Mouse (Mus musculus) layer of hippocampus, adult 9-11 months (tissue): ENCODE measurements around the gene Calhm6.

Source experiments
- DNase-seq: peaks from one replicate; pipeline ENCODE4 v3.0.0; 2022

Gene Calhm6

DNA sequence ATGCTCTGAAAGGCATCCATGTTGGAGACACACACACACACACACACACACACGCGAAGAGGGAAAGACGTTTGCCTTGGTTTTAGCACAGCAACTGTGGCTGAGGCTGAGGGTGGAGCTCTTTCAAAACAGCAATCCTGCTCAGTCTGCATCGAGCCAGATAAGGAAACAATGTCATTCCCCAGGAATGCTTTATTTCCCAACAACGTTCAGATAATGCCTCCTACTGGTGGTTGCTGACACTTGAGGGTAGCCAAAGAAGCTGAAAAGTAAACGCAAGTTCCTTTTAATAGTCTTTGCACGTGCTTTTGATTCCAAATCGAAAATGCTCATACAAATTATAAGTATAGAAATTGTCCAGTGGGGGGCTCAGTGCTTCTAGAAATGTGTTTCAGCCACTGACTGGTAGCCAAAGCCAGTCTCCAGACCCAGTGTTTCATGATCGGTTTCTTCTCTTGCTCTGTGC lies 31.3 kb downstream of the Calhm6 start, which contains the start of gene Calhm5:
TSS of gene Calhm5 (minus strand) at position 102 of the 466 bp plus-strand sequence.
- peak; percentile 51 for DNase-seq

DNA sequence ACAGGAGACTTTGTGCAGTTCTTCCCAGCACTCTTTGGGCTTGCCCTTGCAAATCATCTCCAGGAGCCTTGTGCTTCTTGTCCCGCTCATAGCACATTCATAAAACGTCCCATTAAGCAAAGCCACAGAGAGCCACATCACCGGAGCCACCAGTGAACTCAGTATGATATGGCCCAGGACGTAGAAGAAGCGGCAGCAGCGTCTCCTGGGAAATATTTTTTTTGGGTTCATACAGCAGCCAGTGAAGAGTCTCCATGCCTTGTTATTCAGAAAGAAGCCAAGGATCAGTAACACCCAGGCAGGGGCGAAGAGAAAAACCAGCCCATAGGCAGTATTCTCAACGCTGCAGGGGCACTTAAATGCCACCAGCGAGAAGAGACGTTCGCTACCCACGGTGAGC lies 31.8 kb downstream of the Calhm6 start:
- DNase-seq, result no peak

DNA sequence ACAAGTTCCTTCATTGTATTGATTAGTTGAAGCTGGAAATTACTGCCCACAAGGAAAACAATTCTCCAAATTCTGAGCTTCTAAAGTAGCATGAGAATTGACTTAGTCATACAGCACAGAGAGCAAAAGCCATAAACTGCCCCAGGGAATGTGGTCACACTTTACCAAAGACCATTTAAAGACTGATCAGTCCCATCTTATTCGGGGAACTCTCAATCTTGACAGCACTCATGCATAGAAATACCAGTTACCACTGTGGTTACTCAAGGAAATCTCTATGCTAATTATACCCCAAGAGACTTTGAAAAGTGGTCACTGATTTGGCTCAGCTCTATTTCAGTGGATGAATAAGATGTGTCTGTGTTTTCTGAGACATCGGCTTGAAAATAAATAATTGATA lies 32.6 kb downstream of the Calhm6 start:
- DNase-seq, result no peak

DNA sequence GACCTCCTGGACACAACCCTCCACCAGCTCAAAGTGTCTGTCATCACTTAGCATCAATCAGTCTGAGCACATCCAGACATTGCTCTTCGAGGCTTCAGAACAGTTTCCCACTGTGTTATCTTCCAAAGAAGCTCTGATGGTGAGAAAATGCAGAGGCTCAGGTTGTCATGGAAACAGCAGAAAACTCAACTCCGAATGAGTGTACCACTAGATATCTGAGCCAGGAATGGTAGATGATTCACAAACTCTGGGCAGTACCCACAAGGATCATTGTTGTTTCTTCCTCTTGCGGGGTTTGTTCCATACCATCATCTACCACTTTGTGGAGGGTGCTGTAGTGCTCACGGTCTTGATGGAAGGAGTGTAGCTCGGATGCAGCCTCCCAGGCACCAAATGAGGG lies 35.9 kb downstream of the Calhm6 start:
- DNase-seq, result peak; percentile 75

DNA sequence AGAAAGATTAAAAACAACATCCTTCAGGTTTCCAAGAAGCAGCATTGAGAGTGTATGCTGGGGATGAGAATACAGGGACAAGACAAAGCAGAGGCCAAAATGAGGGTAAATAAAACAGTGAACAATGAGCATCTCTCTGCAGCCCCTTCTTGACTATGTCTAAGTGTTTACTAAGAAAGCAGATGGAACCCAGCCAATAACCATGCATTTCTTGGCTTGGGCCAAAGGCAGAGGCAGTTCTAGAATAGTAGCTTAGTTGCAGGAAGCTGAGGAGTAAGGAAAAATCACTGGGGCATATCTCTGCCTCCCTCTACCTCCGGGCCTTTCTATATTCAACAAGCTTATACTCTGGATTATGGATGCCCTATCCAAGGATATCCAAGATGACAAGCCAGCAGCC lies 37.3 kb downstream of the Calhm6 start:
- no peak for DNase-seq

DNA sequence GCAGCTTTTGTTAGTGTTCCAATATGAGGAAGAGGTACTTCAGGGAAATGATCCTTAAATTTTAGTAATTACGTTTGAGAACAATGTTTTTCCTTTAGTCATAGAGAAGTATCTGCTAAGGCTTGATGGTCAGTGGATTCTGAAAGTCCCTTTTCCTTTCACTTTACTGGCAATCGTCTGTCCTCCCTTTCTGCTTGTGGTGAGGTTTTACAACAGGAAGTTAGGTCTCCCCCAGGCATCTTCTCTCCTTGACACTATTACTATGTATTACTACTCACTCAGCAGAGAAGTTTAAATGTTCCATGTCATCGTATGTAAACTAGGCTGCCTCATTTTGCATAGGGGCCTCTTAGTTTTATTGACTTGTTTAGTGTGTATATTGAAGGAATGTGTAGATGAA lies 38.3 kb downstream of the Calhm6 start:
- DNase-seq, result no peak

DNA sequence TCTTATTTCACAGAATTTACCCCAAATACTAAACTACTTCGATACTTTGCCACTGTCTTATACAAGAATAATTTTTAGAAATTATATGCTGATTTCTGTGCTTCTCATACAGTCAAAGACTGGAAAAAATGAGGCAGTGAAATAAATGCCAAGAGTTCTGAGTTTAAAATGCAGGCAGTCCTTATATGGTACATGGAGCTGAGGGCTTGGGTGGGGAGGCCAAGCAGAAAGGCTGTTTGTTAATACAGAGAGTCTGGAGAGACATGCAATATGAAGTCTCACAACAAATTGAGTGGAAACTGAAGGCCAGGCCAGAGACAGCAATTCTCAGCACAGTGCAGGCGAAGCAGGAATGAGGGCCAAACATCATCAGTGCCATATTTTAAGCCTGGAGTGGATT lies 39.3 kb downstream of the Calhm6 start:
- DNase-seq, result no peak

DNA sequence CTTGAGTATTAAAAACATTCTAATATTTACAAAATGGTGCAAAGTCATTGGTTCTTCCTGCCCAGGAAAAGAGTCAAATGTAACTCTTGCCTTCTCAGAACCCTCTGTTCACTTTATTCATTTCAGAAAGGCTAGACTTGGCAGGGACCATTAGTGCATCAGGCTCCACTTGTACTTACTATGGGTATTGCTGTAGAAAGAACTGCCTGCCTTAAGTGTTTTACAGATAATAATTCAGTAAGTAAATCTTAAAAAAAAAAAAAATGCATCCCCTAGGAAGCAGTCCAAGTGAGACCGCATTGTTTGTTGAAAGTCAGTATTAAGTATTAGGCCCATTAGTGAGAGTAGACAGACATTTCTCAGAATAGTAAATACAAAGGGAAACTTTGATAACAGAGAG lies 41.3 kb downstream of the Calhm6 start:
- DNase-seq, result no peak
